In the genomic region with DNA sequence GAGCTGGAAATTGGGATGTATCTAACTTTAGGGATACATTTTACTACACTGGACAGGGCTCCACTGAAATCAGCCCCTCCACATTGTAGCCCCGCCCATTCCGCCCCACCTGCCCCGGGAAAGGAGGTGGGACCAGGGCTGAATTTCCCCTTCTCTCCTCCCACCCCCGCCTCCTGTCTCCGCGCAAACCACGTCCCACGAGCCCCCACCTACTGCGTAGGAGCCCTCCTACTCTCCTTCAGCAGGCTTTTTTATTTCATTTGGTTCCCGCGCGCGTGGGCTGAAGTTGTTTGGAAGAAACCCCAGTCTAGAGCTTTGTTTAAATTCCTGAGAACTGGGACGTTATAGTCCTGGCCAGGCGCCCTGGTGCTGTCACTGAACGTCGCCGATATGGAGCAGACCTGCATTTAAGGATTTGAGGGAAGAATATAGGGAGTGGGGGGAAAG, we compare ENCODE assay signal across 9 mouse cellular contexts. TPM values are rescaled to one million over a fixed set of nuclear protein-coding genes. Genes with fewer than 3 reads are reported as not detected.
DNase-seq lines count a peak whose midpoint lies in the region; ATAC-seq and TF ChIP-seq lines count a peak whose summit lies in the region.
"Had no signal": no experiment of that assay in that cellular context is flagged by ENCODE, and none has a peak within 500 bp of the region (broad histone marks: within the 10 kb centered on the region; RNA-seq: fewer than 3 reads in every experiment).

No protein-coding gene starts in this region.

- DNase-seq in heart, adult 8-10 months (ENCODE audit: low spot score), result no peak
- DNase-seq in G1E (ENCODE audit: low spot score), result no peak
- DNase-seq in frontal cortex, adult 2 months (ENCODE audit: extremely low spot score in 1 of 2, low spot score in 1 of 2), result peak; percentile 32 to 79
- peak; percentile 36 for DNase-seq in layer of hippocampus, adult 9-11 months
- DNase-seq in retina, embryonic 14.5 days (ENCODE audit: low spot score), result no peak
- no peak for DNase-seq in adrenal gland, adult 8-10 months

- no peaks in the 10 kb centered on the region for H3K9me3 ChIP-seq in heart, embryonic 15.5 days (replicated peaks)
- no peaks in the 10 kb centered on the region for H3K9me3 ChIP-seq in G1E (replicated peaks)
- H3K9me3 ChIP-seq in midbrain, embryonic 13.5 days, result no peaks in the 10 kb centered on the region

- H3K36me3 ChIP-seq in heart, embryonic 15.5 days, result no peaks in the 10 kb centered on the region
- H3K36me3 ChIP-seq in G1E (replicated peaks), result no peaks in the 10 kb centered on the region
- no peaks in the 10 kb centered on the region for H3K36me3 ChIP-seq in midbrain, embryonic 13.5 days

- 1% methylated on average over 18 of the region's 18 CpGs for WGBS in heart, embryonic 15.5 days
- WGBS in midbrain, embryonic 13.5 days, result under 1% methylated on average over 18 of the region's 18 CpGs

- H3K4me1 ChIP-seq in heart, embryonic 15.5 days (replicated peaks), result peaks cover 38% of the 10 kb centered on the region
- peaks cover 21% of the 10 kb centered on the region for H3K4me1 ChIP-seq in G1E (ENCODE audit: insufficient read depth, low read depth, low read length)
- peaks cover 23% of the 10 kb centered on the region for H3K4me1 ChIP-seq in midbrain, embryonic 13.5 days (replicated peaks)

- peaks cover 68% of the 10 kb centered on the region for H3K27me3 ChIP-seq in heart, embryonic 15.5 days
- peaks cover 53% of the 10 kb centered on the region for H3K27me3 ChIP-seq in G1E (ENCODE audit: insufficient read depth, low read length)
- H3K27me3 ChIP-seq in midbrain, embryonic 13.5 days, result peaks cover 90% of the 10 kb centered on the region

- peak overlapping the region; percentile 80 for H3K27ac ChIP-seq in heart, embryonic 15.5 days
- no peak overlapping the region for H3K27ac ChIP-seq in midbrain, embryonic 13.5 days

- H3K4me3 ChIP-seq in heart, embryonic 15.5 days, result peak overlapping the region; percentile 57
- peak overlapping the region; percentile 51; the same call in 1 of the 2 replicates for H3K4me3 ChIP-seq in G1E (ENCODE audit: low read depth, low read length)
- peak overlapping the region; percentile 28 for H3K4me3 ChIP-seq in midbrain, embryonic 13.5 days (replicated peaks)

- H3K9ac ChIP-seq in heart, embryonic 15.5 days, result peak overlapping the region; percentile 58
- no peak overlapping the region; the same call in 1 of the 2 replicates for H3K9ac ChIP-seq in midbrain, embryonic 13.5 days (replicated peaks)

- TF ChIP-seq CTCF in G1E (IDR thresholded peaks at IDR 0.05; ENCODE audit: low read depth, low read length), result no peak

- peak overlapping the region; percentile 81 for H3K4me2 ChIP-seq in heart, embryonic 15.5 days
- peak overlapping the region; percentile 53 for H3K4me2 ChIP-seq in midbrain, embryonic 13.5 days (replicated peaks)

- peak; percentile 29; the same call in 1 of the 2 replicates for ATAC-seq in heart, embryonic 15.5 days (replicated peaks; ENCODE audit: insufficient number of reproducible peaks, insufficient read depth, low FRiP score, low read depth)
- ATAC-seq in G1E (ENCODE audit: extremely low read depth, insufficient number of reproducible peaks, low FRiP score, poor library complexity, severe bottlenecking), result no peak
- peak; percentile 46 for ATAC-seq in midbrain, embryonic 13.5 days

RNA-seq across cellular contexts. Expression of gene Col1a1, which starts 1.3 kb away (rescaled TPM):
- polyA plus RNA-seq in heart, embryonic 15.5 days (2015; fragmentation: Nextera tagmentation; extraction: Ambion mirVana), result 825 and 1,122 TPM in 2 replicates
- total RNA-seq in heart, adult 8-10 months (2022), result 10 to 100 TPM; 23.3 to 50.4 (median 39.8) TPM
- total RNA-seq in G1E (2014; fragmentation: Nextera tagmentation) (not detected in 2 replicates), G1E (2017) (1.9 TPM in 1 of 2 replicates, not detected in the other)
- 0.01 TPM in 1 of 2 replicates, not detected in the other for polyA plus RNA-seq in G1E (2012)
- 6.9 and 8.7 TPM in 2 replicates for polyA plus RNA-seq in frontal cortex, adult 2 months (2012; rRNA removed)
- 51.5 and 68.9 TPM in 2 replicates for polyA plus RNA-seq in midbrain, embryonic 13.5 days (2015; fragmentation: Nextera tagmentation; extraction: Ambion mirVana)
- total RNA-seq in adrenal gland, adult 8-10 months (2022), result 10 to 100 TPM; 25.9 to 57.5 (median 32.5) TPM

RNA-seq across cellular contexts. Expression of gene Hils1, which starts 30.0 kb away (rescaled TPM):
- 0.15 and 0.22 TPM in 2 replicates for polyA plus RNA-seq in heart, embryonic 15.5 days (2015; fragmentation: Nextera tagmentation; extraction: Ambion mirVana)
- total RNA-seq in heart, adult 8-10 months (2022), result not detected
- total RNA-seq in G1E (2014; fragmentation: Nextera tagmentation) (not detected in 2 replicates), G1E (2017) (not detected in 2 replicates)
- polyA plus RNA-seq in G1E (2012), result not detected in 2 replicates
- not detected in 2 replicates for polyA plus RNA-seq in frontal cortex, adult 2 months (2012; rRNA removed)
- polyA plus RNA-seq in midbrain, embryonic 13.5 days (2015; fragmentation: Nextera tagmentation; extraction: Ambion mirVana), result not detected in 2 replicates
- not detected for total RNA-seq in adrenal gland, adult 8-10 months (2022)
- total RNA-seq: layer of hippocampus, postnatal 25 days had no signal

RNA-seq across cellular contexts. Expression of gene Sgca, which starts 38.8 kb away (rescaled TPM):
- polyA plus RNA-seq in heart, embryonic 15.5 days (2015; fragmentation: Nextera tagmentation; extraction: Ambion mirVana), result 22.1 and 24.7 TPM in 2 replicates
- total RNA-seq in heart, adult 8-10 months (2022), result 100 to 1,000 TPM; 202 to 221 (median 208) TPM
- total RNA-seq in G1E (2014; fragmentation: Nextera tagmentation), result not detected in 2 replicates
- total RNA-seq in G1E (2017), result 0.06 and 0.87 TPM in 2 replicates
- not detected in 2 replicates for polyA plus RNA-seq in G1E (2012)
- 1.1 and 1.4 TPM in 2 replicates for polyA plus RNA-seq in frontal cortex, adult 2 months (2012; rRNA removed)
- 0.17 TPM in 1 of 2 replicates, not detected in the other for polyA plus RNA-seq in midbrain, embryonic 13.5 days (2015; fragmentation: Nextera tagmentation; extraction: Ambion mirVana)
- not detected for total RNA-seq in adrenal gland, adult 8-10 months (2022)

RNA-seq across cellular contexts. Expression of gene Ppp1r9b, which starts 53.5 kb away (rescaled TPM):
- 5.0 and 6.6 TPM in 2 replicates for polyA plus RNA-seq in heart, embryonic 15.5 days (2015; fragmentation: Nextera tagmentation; extraction: Ambion mirVana)
- total RNA-seq in heart, adult 8-10 months (2022), result 10 to 100 TPM; 43.9 to 47.4 (median 45.6) TPM
- total RNA-seq in G1E (2014; fragmentation: Nextera tagmentation) (87.8 and 117 TPM in 2 replicates), G1E (2017) (68.2 and 83.2 TPM in 2 replicates)
- polyA plus RNA-seq in G1E (2012), result 207 and 233 TPM in 2 replicates
- polyA plus RNA-seq in frontal cortex, adult 2 months (2012; rRNA removed), result 296 and 312 TPM in 2 replicates
- 17.4 and 17.8 TPM in 2 replicates for polyA plus RNA-seq in midbrain, embryonic 13.5 days (2015; fragmentation: Nextera tagmentation; extraction: Ambion mirVana)
- total RNA-seq in adrenal gland, adult 8-10 months (2022), result 100 to 1,000 TPM; 116 to 149 (median 131) TPM

Comparison
In these comparisons a context has a peak if more than half of its experiments do, and no peak if none do; other contexts are left out.
1. DNase-seq: peak in frontal cortex, adult 2 months (2 of 2) and layer of hippocampus, adult 9-11 months (single experiment); none in heart, adult 8-10 months (single experiment), G1E (single experiment), retina, embryonic 14.5 days (single experiment) and adrenal gland, adult 8-10 months (single experiment).
2. RNA of gene Col1a1, which starts 1.3 kb away (polyA plus RNA-seq): 825 to 1,122 TPM in heart, embryonic 15.5 days; 51.5 to 68.9 TPM in midbrain, embryonic 13.5 days, 6.9 to 8.7 TPM in frontal cortex, adult 2 months and 0.01 TPM in G1E; every median in the first group is over 10 times any median in the second.
3. Peak in every context shown above with its lines, with median percentiles within 50 percentile points of each other: H3K4me3 ChIP-seq.